Mouse (Mus musculus) brain, embryonic 18.5 days (tissue): ENCODE results near the gene Mto1.
"Not testable (repeated sequence)": the region's sequence is repeated elsewhere in the genome, so short reads cannot be mapped to it uniquely, and the experiment has no call there.

ENCODE experiments used
- DNase-seq: peaks from one replicate; pipeline ENCODE4 v3.0.0-alpha.2; 2012; ENCODE audit warnings: low read depth, low spot score

Mto1 gene

DNA sequence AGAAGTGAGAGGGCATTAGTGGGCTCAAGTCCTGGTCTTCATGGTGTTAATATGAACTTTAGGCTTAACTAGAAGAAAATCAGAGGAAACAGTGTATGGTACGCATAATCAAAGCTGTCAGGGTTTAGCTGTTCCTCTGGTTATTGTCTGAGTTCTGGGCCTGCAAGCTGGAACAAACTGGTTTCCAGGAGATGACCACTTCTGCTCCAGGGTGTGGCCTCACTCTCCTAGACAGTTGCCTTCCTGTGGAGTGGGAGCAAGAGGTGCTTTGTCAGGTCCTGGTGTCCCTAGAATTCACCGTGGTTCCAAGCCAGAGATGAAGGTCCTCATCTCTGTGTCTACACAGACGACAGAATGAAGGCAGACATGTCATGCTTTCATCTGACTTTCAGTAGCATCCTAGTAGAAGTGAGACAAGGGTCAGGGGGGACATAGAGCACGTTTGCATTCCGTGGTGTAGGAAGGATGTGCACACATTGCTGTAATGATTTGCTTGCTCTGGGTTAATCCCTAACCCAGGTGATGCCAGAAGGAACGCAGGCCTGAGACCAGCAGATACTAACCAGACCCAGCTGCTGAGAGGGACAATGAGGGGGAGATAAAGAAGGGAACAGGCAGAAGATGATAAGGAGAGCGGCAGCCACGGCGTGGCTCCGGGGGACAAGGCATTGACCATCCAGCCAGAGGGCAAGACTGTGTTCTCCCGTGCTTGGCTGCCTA is 58.2 kb downstream of the Mto1 start:
- no peak for DNase-seq

DNA sequence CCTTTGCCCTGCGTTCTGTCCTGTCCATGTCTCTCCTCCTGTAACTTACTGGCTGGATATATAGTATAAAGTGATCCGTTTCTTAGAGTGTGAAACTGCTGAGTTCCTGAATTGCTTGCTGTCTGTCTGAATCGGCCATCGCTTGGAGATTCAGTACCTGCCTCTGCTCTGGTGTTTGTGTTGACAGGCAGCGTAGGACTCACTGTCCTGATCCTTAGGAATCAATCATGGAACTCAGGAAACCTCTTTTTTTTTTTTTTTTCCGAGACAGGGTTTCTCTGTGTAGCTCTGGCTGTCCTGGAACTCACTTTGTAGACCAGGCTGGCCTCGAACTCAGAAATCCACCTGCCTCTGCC is 58.7 kb downstream of the Mto1 start:
- DNase-seq = no peak

DNA sequence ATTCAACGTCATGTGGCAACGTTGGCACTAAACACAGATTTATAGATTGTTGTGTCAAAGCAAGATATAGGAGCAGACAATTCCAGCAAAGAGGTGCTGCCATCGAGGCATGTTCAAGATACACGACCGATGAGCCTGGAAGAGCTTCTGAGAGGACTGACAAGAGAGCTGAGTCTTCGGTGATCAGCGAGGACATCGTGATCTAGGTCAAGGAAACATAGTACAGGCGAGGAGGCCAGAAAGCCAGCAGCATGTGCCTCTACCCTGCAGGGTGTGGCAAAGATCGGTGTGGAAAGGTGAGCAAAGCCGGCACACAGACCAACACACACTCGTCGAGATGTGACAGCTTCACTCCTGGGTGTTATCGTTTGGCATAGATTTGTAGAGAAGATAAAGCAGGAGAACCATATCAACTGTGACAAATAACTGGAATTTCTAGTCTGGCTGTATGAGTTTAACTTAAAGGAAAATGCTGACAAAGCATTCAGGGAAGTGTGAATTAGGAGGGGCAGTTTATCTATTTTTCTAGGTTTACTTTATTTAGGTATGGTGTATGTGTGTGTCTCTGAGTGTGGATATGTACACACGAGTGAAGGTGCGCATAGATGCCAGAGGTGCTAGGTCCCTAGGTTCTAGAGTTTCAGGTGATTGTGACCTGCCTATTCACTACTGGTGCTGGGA is 60.2 kb downstream of the Mto1 start:
- no peak for DNase-seq

GRCm38 (mm10) chr9:78511705-78512104 is 63.7 kb downstream of the Mto1 start:
- no peak for DNase-seq

DNA sequence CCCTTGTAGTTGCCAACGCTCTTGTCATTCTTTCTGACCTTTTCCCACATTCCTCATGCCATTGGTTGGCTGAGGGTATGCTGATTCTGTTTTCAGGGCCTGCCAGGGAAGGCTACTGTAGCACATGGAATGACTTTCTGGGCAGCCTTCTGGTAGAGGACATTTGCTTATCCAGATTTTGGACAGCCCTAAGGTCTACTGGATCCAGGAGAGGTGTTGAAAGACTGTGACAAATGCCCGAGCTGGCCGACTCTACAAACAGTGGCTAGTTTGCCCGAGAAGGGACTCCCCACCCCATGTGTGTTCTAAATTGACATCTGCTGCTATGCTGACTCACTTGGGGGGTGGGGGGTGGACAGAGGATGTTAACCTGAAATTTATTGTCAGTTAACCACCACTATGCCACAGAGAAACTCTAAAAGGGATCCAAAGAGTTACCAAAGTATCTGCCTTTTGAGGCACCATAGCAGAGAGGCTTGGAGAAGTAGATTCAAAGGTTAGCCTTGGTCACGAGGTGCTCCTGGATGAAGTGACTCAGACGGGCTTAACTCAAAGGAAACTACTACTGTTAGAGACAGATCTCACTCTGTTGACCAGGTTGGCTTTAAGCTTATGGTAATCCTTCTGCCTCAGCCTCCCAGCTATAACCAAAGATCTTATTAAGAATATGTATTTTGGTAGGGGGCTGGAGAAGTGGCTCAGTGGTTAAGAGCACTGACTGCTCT is 65.9 kb downstream of the Mto1 start:
- no peak for DNase-seq

- DNase-seq = no peak
These were observed 66.7 kb downstream of the Mto1 start for GRCm38 (mm10) chr9:78514681-78515080.

- DNase-seq = no peak
These were observed 68.1 kb downstream of the Mto1 start for GRCm38 (mm10) chr9:78516125-78516524.

GRCm38 (mm10) chr9:78517237-78517636 is 69.2 kb downstream of the Mto1 start:
- DNase-seq = not testable (repeated sequence)

DNA sequence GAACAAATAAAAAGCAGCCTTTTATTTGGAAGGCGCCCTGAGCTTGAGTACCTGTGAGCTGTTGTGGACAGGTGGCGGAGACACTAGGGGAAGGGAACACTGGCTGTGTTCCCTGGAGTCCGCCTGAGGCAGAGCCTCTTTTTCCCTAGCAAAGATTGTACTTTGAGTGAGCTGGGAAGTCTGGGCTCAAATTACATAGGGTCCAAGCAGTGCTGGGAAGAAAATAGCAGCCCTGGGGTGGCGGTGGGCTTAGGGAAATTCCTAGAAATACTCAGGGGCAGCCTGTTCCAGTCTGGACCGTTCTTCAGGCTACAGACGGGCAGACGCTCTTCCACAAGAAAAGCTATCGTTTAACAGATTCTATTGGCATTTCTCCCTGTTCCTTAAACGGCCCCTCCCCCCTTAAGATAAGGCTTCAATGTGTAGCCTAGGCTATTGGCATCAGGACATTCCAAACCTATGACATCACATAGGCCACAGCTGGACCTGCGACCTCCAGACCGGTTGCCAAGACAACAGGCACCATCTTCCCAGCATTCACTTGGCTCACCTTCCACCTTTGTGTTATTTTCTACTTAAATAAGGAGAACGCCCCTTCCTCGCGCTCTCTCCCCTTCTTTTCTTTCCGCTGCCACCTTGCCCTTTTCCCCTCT is 72.2 kb downstream of the Mto1 start:
- DNase-seq = no peak

- DNase-seq = no peak
These were observed 73.0 kb downstream of the Mto1 start for GRCm38 (mm10) chr9:78520780-78521601.

GRCm38 (mm10) chr9:78521689-78522088 is 73.7 kb downstream of the Mto1 start:
- DNase-seq = no peak
